Mouse (Mus musculus): ENCODE data around the gene Elp4. TPM values are rescaled to one million over a fixed set of nuclear protein-coding genes. Genes with fewer than 3 reads are reported as not detected.
A peak's percentile ranks its signal among the peaks of the same experiment; 100 is the strongest.

The Elp4 gene
- polyA plus RNA-seq, 1 experiment from 2014 or later: 36.0 TPM

DNA sequence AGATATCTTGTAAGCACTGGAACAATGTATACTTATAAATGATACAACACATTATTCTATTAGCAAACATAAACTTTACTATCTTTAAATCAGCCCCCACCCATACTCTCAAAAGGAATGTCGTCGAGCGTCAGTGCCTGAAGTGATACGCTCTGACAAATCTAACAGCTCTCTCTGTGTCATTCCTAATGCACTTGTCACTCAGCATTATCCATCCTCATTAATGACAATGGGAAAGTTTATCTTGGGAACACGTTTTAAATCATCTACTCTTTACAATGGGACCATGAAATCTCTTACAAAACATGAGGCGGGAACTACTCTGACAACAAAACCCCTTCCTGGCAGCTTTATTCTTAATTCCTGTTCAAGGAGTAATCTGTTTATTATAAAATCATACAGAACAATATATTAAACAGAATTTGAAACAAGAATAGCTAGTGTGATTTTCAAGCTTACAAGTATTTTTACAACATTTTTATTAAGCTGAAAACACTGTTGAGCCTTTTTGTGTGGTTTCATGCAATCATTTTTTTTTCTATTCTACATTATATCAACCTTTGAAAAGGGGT is 125.0 kb downstream of the Elp4 start:
- Histone ChIP-seq H3K36me3 (replicated peaks; ENCODE audit: control insufficient read depth, insufficient read depth) (no peaks in the 10 kb centered on the region), H3K9ac (no peak overlapping the region), H3K27ac (no peak overlapping the region), H3K4me3 (replicated peaks; ENCODE audit: low read length) (no peak overlapping the region), H3K4me1 (replicated peaks; ENCODE audit: control insufficient read depth, insufficient read depth, low read length) (no peaks in the 10 kb centered on the region), H3K9me3 (ENCODE audit: control insufficient read depth, low read length) (no peaks in the 10 kb centered on the region), H3K27me3 (ENCODE audit: control insufficient read depth, insufficient read depth, low read length) (peaks cover 11% of the 10 kb centered on the region; the same call in 1 of the 2 replicates), H3K4me2 (replicated peaks) (no peak overlapping the region)
- ATAC-seq (ENCODE audit: low FRiP score) (no peak), DNase-seq (ENCODE audit: low spot score) (no peak)
- 8% methylated on average over 6 of the region's 6 CpGs for WGBS

DNA sequence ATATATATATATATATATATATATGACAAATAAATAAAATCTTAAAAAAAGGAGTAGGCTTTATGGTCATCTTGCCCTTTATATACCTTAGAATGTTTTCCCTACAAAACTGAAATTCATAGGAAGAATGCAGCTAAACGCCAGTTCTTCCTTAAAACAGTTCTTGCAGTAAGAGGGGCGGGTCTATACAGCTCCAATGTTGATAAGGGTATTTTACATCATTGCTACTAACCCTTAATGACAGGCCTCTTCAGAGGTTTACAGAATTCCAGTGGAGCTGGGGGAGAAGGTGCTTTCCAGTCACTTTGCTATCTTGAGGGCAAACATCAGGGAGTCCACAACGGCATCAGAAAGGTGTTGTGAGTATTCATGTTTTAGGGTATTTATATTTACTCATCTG is 133.1 kb downstream of the Elp4 start:
- H3K4me1 ChIP-seq (replicated peaks; ENCODE audit: control insufficient read depth, insufficient read depth, low read length): no peaks in the 10 kb centered on the region
- H3K4me2 ChIP-seq (replicated peaks): no peak overlapping the region
- WGBS: 85% methylated on average over 3 of the region's 3 CpGs
- H3K36me3 ChIP-seq (replicated peaks; ENCODE audit: control insufficient read depth, insufficient read depth): no peaks in the 10 kb centered on the region
- H3K27ac ChIP-seq: no peak overlapping the region
- no peak overlapping the region for H3K9ac ChIP-seq
- H3K27me3 ChIP-seq (ENCODE audit: control insufficient read depth, insufficient read depth, low read length): no peaks in the 10 kb centered on the region
- ATAC-seq (ENCODE audit: low FRiP score) (no peak), DNase-seq (ENCODE audit: low spot score) (no peak)
- peaks cover 8% of the 10 kb centered on the region; the same call in 1 of the 2 replicates for H3K9me3 ChIP-seq (ENCODE audit: control insufficient read depth, low read length)
- H3K4me3 ChIP-seq (replicated peaks; ENCODE audit: low read length): no peak overlapping the region

DNA sequence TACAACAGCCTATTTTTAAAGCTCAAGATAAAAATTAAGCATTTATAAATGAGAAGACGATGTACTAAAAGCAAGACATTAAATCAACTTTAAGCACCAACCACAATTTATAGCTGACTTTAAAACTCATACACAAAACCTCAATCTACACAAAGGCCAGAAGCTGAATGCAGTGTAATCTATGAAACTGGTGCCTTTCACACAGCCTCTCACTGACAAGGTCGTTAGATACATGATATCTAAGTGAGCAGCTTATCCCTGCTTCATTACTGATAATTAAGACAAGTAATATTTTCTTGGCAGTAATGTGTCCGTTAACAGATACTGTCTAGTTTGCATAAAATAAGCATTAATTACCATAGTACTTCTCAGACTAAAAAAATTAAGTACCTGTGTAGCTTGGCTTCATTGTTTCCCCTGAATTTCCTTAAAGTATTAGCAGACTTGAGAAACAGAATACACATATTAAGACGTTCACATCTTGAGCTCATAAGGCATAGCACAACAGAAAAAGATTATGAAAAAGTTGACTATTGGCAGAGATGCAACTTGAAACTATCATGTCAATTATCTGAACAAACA is 134.5 kb downstream of the Elp4 start:
- Histone ChIP-seq H3K27me3 (ENCODE audit: control insufficient read depth, insufficient read depth, low read length) (no peaks in the 10 kb centered on the region), H3K9ac (no peak overlapping the region), H3K4me1 (replicated peaks; ENCODE audit: control insufficient read depth, insufficient read depth, low read length) (no peaks in the 10 kb centered on the region), H3K4me3 (replicated peaks; ENCODE audit: low read length) (no peak overlapping the region), H3K4me2 (replicated peaks) (no peak overlapping the region), H3K9me3 (ENCODE audit: control insufficient read depth, low read length) (peaks cover 8% of the 10 kb centered on the region; the same call in 1 of the 2 replicates), H3K36me3 (replicated peaks; ENCODE audit: control insufficient read depth, insufficient read depth) (no peaks in the 10 kb centered on the region), H3K27ac (no peak overlapping the region)
- 75% methylated on average over 4 of the region's 4 CpGs for WGBS
- DNase-seq (ENCODE audit: low spot score) (no peak), ATAC-seq (ENCODE audit: low FRiP score) (no peak)

DNA sequence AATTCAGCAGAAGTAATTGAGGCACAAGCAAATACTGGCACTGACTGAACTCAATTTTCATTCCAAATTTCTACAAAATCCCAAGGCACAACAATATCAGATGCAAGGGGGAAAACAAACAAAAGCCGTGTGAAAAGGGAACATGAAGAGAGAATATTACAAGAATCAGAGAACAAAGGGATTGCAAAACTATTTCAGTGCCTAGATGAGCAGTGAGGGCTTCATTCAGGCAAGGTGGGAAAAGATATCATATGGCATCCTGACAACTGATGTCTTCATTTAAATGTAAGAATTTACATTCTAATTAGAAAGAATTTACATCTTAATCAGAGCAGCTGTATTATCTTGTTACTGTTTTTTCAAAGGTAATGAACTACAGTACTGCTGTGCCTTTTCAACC is 150.9 kb downstream of the Elp4 start:
- H3K4me2 ChIP-seq (replicated peaks): no peak overlapping the region
- H3K27ac ChIP-seq: no peak overlapping the region
- ATAC-seq (ENCODE audit: low FRiP score) (no peak), DNase-seq (ENCODE audit: low spot score) (peak; percentile 39)
- H3K4me3 ChIP-seq (replicated peaks; ENCODE audit: low read length): no peak overlapping the region
- no peak overlapping the region for H3K9ac ChIP-seq
- 34% methylated on average over 1 of the region's 1 CpGs for WGBS
- peaks cover 6% of the 10 kb centered on the region; the same call in 1 of the 2 replicates for H3K4me1 ChIP-seq (replicated peaks; ENCODE audit: control insufficient read depth, insufficient read depth, low read length)
- H3K27me3 ChIP-seq (ENCODE audit: control insufficient read depth, insufficient read depth, low read length): no peaks in the 10 kb centered on the region
- H3K36me3 ChIP-seq (replicated peaks; ENCODE audit: control insufficient read depth, insufficient read depth): no peaks in the 10 kb centered on the region
- no peaks in the 10 kb centered on the region for H3K9me3 ChIP-seq (ENCODE audit: control insufficient read depth, low read length)

DNA sequence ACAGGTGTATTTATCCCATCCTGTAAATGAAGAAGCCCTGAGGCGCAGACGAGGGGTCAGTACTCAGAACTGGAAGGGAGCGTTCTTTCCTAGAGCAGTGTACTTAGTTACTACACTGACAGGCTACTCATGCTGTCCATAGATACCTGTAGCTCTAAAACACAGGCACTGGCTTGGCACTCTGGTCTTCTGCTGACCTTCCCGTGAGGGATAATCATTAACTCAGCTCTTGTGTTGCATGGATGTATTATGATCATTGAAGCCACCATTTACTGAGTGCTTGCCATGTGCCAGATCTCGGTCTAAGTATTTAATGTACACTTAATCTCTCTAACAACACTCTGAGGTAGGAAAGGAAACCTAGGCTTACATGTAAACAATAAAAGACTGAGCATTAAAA is 155.3 kb downstream of the Elp4 start:
- Histone ChIP-seq H3K36me3 (replicated peaks; ENCODE audit: control insufficient read depth, insufficient read depth) (no peaks in the 10 kb centered on the region), H3K9me3 (ENCODE audit: control insufficient read depth, low read length) (no peaks in the 10 kb centered on the region), H3K4me1 (replicated peaks; ENCODE audit: control insufficient read depth, insufficient read depth, low read length) (0 out of 2 replicates have a peak, but pooled peaks cover 2% of the 10 kb centered on the region), H3K9ac (no peak overlapping the region), H3K27me3 (ENCODE audit: control insufficient read depth, insufficient read depth, low read length) (no peaks in the 10 kb centered on the region), H3K4me2 (replicated peaks) (no peak overlapping the region), H3K4me3 (replicated peaks; ENCODE audit: low read length) (no peak overlapping the region), H3K27ac (no peak overlapping the region)
- 92% methylated on average over 5 of the region's 5 CpGs for WGBS
- DNase-seq (ENCODE audit: low spot score): no peak
- ATAC-seq (ENCODE audit: low FRiP score): no peak

DNA sequence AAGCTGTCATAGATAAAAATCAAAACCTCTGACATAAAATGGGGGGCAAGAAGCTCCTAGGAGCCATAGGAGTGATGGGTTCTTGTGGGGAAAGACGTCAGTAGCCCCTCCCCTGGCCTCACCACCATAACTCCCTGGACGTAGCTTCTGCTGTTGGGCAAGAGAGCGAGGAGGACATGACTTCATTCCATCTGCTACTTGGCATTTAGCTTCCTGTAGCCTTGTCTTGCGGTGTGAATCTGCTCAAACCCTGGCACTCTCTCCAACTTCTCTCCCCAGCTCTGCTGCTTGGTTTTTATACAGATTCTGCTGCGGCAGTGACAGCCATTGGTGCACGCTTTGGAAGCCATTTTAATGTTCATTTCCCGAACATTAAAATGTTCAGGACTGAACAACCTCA is 157.5 kb downstream of the Elp4 start:
- Histone ChIP-seq H3K27me3 (ENCODE audit: control insufficient read depth, insufficient read depth, low read length) (no peaks in the 10 kb centered on the region), H3K9me3 (ENCODE audit: control insufficient read depth, low read length) (no peaks in the 10 kb centered on the region), H3K9ac (no peak overlapping the region), H3K4me1 (replicated peaks; ENCODE audit: control insufficient read depth, insufficient read depth, low read length) (no peaks in the 10 kb centered on the region), H3K4me2 (replicated peaks) (no peak overlapping the region), H3K36me3 (replicated peaks; ENCODE audit: control insufficient read depth, insufficient read depth) (no peaks in the 10 kb centered on the region), H3K27ac (no peak overlapping the region), H3K4me3 (replicated peaks; ENCODE audit: low read length) (no peak overlapping the region)
- WGBS: 84% methylated on average over 7 of the region's 7 CpGs
- ATAC-seq (ENCODE audit: low FRiP score) (no peak), DNase-seq (ENCODE audit: low spot score) (no peak)

DNA sequence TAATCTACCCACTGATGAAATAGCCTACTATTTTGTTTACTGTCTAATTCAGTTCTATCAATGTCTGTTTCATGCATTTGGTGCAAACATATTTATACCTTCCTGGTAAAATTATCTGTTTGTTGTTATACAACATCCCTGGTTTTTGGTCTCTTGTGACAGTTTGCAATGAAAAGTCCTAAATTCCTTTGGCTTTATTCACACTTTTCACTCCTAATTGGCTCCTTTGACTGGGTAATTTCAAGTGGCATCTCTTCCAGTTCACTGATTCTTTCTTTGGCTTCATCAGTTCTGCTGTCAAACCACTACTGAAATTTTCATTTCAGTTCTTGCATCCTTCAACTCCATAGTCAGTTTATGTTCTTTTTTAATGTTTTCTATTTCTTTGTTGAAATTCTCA is 168.2 kb downstream of the Elp4 start:
- Histone ChIP-seq H3K4me1 (replicated peaks; ENCODE audit: control insufficient read depth, insufficient read depth, low read length) (no peaks in the 10 kb centered on the region), H3K9ac (no peak overlapping the region), H3K4me3 (replicated peaks; ENCODE audit: low read length) (no peak overlapping the region), H3K9me3 (ENCODE audit: control insufficient read depth, low read length) (no peaks in the 10 kb centered on the region), H3K36me3 (replicated peaks; ENCODE audit: control insufficient read depth, insufficient read depth) (no peaks in the 10 kb centered on the region), H3K4me2 (replicated peaks) (no peak overlapping the region), H3K27ac (no peak overlapping the region), H3K27me3 (ENCODE audit: control insufficient read depth, insufficient read depth, low read length) (no peaks in the 10 kb centered on the region)
- DNase-seq (ENCODE audit: low spot score) (no peak), ATAC-seq (ENCODE audit: low FRiP score) (no peak)

DNA sequence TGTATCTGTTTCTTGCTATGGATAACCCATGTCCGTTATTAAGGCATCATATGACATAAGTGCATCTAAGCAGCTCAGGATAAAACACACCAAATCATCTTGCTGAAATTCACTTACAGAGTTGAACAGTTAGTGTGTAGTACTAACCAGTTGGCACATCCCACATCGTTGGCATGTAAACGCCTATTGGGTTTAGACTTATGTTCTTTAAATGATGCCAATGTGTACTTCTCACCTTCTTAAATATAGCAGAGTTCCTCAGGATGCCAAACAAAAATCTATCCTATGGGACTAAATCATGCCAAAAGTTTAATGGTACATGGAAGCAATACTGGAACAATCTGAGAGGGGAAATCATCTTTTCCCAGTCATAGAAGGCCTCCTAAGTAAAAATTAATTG is 173.7 kb downstream of the Elp4 start:
- 92% methylated on average over 3 of the region's 3 CpGs for WGBS
- no peaks in the 10 kb centered on the region for H3K27me3 ChIP-seq (ENCODE audit: control insufficient read depth, insufficient read depth, low read length)
- H3K4me1 ChIP-seq (replicated peaks; ENCODE audit: control insufficient read depth, insufficient read depth, low read length): no peaks in the 10 kb centered on the region
- ATAC-seq (ENCODE audit: low FRiP score) (no peak), DNase-seq (ENCODE audit: low spot score) (no peak)
- H3K9ac ChIP-seq: no peak overlapping the region
- H3K9me3 ChIP-seq (ENCODE audit: control insufficient read depth, low read length): no peaks in the 10 kb centered on the region
- H3K36me3 ChIP-seq (replicated peaks; ENCODE audit: control insufficient read depth, insufficient read depth): no peaks in the 10 kb centered on the region
- no peak overlapping the region for H3K27ac ChIP-seq
- no peak overlapping the region for H3K4me3 ChIP-seq (replicated peaks; ENCODE audit: low read length)
- H3K4me2 ChIP-seq (replicated peaks): no peak overlapping the region

DNA sequence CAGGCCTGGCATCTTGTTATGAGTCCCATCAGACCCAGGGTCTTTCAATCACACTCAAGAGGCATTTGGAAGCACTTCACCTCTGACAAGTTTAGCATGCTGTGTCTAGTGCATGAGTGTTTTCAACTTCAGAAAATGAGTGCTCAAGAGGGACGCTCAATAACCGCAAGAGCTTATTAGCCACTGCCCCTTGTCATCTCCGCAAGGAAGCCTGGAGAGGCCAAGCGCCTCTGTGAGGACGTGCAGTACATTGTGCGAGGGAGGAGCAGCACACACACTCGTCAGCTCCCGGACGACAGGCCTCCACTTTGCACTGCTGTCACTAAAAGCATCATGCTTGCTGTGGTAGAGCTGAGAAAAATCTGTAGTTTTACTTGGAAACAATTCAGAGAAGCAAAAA is 177.7 kb downstream of the Elp4 start:
- Histone ChIP-seq H3K4me2 (replicated peaks) (no peak overlapping the region), H3K27me3 (ENCODE audit: control insufficient read depth, insufficient read depth, low read length) (peaks cover 5% of the 10 kb centered on the region; the same call in 1 of the 2 replicates), H3K27ac (no peak overlapping the region), H3K4me3 (replicated peaks; ENCODE audit: low read length) (no peak overlapping the region), H3K4me1 (replicated peaks; ENCODE audit: control insufficient read depth, insufficient read depth, low read length) (no peaks in the 10 kb centered on the region), H3K9ac (no peak overlapping the region), H3K9me3 (ENCODE audit: control insufficient read depth, low read length) (no peaks in the 10 kb centered on the region), H3K36me3 (replicated peaks; ENCODE audit: control insufficient read depth, insufficient read depth) (no peaks in the 10 kb centered on the region)
- WGBS: 66% methylated on average over 9 of the region's 9 CpGs
- DNase-seq (ENCODE audit: low spot score): no peak
- no peak for ATAC-seq (ENCODE audit: low FRiP score)
